Mouse (Mus musculus) left cerebral cortex, adult 2 months (tissue): ENCODE measurements around the gene Trim80. TPM values are rescaled to one million over a fixed set of nuclear protein-coding genes. Genes with fewer than 3 reads are reported as not detected.
"Not testable (repeated sequence)": the region's sequence is repeated elsewhere in the genome, so short reads cannot be mapped to it uniquely, and the experiment has no call there.

Experiments
- DNase-seq, 2 experiments: peaks; one replicate each; pipeline ENCODE4 v3.0.0; 2021 to 2022; ENCODE audit warnings: low spot score in 2 of 2, mixed read lengths in 1 of 2; ENCODE audit errors: extremely low spot score in 1 of 2
- H3K27ac ChIP-seq: fragments of 200-600 bp; 2 replicates; pipeline ENCODE4 v1.8.1; 2022
- H3K4me3 ChIP-seq: fragments of 200-600 bp; 2 replicates; pipeline ENCODE4 v1.8.1; 2022
- CTCF ChIP-seq: fragments of 200-600 bp; IDR thresholded peaks from 2 replicates; pipeline ENCODE4 v1.8.1; 2022; ENCODE audit warnings: antibody characterized with exemption, mild to moderate bottlenecking, moderate library complexity
- intact Hi-C: fragments of 180-260 bp; cut with DNase I; formaldehyde crosslinking; loops from one replicate; pipeline ENCODE4 v1.15.1; 2025
- total RNA-seq, 2 experiments: library from RNA; stranded (reverse); gene quantifications; 2 replicates each; pipeline ENCODE4 v1.2.3; 2021

Trim80 gene
- total RNA-seq, 2 experiments from 2014 or later: 0.16 TPM; not detected in 1

DNA sequence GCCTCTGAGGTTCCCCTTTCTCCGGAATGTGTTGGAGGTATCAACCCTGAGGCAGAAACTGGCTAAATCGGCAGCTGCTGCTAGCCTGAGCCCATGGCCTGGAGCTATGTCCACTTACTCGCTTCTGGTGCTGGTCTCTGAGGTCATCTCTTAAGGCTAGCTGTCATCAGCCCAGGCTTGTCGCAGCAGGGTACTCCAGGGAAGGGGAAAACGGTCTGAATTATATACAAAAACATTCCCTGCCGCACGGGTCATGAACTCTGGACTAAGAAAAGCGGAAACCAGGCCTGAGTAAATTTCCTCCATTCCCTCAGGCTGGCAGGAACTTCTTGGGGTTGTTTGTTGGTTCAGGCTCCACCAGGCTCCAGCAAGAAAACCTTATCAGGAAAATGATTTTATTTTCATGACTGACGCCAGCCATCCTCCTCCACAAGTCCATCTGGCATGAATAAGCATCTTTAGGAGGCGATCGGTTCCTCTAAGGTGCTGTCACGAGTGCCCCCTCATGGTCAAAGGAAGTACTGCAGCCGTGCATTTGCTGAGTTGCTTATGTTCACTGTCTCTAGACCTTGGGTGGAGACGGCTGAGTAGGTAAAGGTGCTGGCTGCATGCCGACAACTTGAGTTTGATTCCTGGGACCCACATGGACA lies 33.4 kb downstream of the Trim80 start:
- no peak; the same call in none of the 2 replicates for TF ChIP-seq CTCF
- Histone ChIP-seq H3K4me3 (no peak overlapping the region), H3K27ac (peak overlapping the region; percentile 92)
- intact Hi-C loops: loop anchor here (1.0 to 2.0 kb wide), 3 partner anchors 45 to 114 kb away; partner anchors contain the start of gene Kctd2
- DNase-seq: peak; percentile 93 to 98

DNA sequence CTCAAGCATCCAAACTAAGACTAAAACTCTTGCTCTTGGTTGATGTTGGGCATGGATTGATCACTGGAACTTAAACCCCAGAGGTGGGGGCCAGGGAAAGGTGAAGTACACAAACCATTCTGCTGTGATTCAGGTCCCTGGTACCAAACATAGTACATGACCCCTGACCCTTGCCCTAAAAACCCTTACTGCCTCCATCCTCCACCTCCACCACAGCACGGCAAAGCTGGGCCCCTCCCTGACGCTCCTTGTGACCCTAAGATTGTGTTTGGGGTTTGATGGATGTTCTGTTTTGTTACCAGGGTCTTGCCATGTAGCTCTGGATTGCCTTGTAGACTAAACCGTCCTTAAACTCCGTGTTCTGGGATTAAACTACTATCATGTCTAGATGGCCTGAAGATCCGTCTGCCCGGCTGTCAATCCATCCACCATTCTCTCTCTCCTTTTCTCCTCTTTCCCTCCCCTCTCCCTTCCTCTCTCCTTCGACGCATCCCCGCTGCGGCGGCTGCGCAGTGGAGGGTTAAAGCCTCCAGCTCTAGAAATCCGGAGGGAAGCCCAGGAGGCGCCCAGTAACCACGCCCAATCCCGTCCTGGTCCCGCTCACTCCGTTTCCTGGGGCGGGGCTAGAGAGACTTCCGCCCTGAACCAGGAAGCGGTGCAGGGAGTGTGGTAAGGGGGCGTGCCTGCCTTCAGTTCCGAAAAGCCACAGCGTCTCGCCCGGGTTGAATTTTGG lies 34.8 kb downstream of the Trim80 start, which contains the start of gene Armc7:
Armc7 (plus strand) TSS at position 643 of the 733 bp plus-strand sequence.
- intact Hi-C loops: loop anchor here (2.0 kb wide), 1 partner anchor 54 kb away; the partner anchor contains the start of gene Kctd2
- peak within 1 kb of the TSS; percentile 60 for H3K4me3 ChIP-seq
- peak; percentile 93 for DNase-seq
- TF ChIP-seq CTCF: no peak
- H3K27ac ChIP-seq: peak within 1 kb of the TSS; percentile 92

DNA sequence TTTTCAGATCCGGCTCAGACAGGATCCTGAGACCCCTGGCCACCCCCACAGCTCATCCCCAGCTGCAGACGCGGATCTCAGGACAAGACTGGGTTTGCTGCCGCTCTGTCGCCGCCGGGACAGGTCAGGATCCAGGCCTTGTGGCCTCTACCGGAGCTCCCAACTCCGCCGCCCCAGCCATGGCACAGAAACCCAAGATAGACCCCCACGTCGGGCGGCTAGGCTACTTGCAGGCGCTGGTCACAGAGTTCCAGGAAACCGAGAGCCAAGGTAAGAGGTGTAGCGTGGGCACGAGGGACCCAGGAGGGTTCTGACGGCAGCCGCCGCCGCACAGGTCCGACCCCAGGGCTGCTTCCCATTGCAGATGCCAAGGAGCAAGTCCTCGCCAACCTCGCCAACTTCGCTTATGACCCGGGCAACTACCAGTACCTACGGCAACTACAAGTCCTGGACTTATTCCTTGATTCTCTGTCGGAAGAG lies 35.5 kb downstream of the Trim80 start:
- no peak for DNase-seq
- intact Hi-C loops: loop anchor here (2.0 kb wide), 1 partner anchor 55 kb away; the partner anchor contains the start of gene Kctd2

DNA sequence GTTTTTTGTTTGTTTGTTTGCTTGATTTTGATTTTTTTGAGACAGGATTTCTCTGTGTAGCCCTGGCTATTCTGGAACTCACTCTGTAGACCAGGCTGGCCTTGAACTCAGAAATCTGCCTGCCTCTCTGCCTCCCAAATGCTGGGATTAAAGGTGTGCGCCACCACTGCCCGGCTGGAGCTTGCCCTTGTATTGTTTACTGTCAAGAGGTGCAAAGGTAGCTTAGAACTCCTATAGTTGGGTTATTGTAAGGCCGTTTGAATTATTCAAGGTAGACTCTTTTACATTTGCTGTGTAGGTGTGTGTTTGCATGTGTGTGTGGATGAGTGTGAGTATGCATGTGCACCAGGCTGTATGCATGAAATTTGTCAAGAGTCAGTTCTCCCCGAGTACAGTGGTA lies 36.3 kb downstream of the Trim80 start:
- intact Hi-C loops, DNase-seq, H3K27ac ChIP-seq: not testable (repeated sequence)
- H3K4me3 ChIP-seq: peak overlapping the region; percentile 60; the same call in 1 of the 2 replicates

More for the DNA sequence above, 35.5 kb downstream of the Trim80 start:
- Histone ChIP-seq H3K27ac (peak overlapping the region; percentile 59; the same call in 1 of the 2 replicates), H3K4me3 (peak overlapping the region; percentile 60)
- TF ChIP-seq CTCF: no peak

DNA sequence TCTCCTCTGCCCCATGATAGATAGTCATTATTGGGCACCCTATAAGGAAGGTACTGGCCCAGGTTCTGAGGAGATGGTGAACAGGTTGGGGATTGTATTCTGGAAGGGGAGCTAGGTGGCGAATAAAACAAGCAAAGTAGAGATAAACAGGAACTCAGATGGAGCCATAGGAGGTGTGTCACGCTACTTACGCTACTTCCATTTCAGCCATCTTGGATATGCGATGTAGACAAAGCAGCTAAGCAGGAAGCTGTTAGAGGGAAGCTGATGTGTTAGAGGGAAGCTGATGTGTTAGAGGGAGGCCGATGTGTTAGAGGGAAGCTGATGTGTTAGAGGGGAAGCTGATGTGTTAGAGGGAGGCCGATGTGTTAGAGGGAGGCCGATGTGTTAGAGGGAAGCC lies 37.0 kb downstream of the Trim80 start:
- H3K4me3 ChIP-seq, DNase-seq, intact Hi-C loops, H3K27ac ChIP-seq: not testable (repeated sequence)

DNA sequence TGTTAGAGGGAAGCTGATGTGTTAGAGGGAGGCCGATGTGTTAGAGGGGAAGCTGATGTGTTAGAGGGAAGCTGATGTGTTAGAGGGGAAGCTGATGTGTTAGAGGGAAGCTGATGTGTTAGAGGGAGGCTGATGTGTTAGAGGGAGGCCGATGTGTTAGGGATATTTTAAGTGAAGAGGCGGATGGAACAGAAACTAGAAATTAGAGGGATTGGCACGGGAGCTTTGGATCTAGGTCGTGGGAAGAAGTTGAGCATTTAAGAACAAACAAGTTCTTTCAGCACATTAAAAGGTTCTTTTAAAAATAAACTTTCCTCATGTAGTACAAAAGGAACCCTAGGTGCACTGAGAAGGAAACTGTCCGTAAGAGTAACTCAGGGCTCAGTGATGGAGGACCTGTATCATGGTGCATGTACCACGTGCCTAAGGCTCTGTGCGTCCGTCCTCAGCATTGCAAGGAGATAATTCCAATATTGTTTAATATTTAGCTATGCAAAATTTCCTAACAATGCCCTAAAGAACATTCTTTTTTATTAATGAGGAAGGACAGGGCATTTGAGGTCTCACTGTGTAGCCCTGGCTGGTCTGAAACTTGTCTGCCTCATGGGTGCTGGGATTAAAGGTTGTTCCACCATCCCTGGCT lies 38.1 kb downstream of the Trim80 start:
- Histone ChIP-seq H3K27ac (peak overlapping the region; percentile 21; the same call in 1 of the 2 replicates), H3K4me3 (no peak overlapping the region)
- no peak for DNase-seq
- TF ChIP-seq CTCF: no peak
- intact Hi-C loops: no loop called here

DNA sequence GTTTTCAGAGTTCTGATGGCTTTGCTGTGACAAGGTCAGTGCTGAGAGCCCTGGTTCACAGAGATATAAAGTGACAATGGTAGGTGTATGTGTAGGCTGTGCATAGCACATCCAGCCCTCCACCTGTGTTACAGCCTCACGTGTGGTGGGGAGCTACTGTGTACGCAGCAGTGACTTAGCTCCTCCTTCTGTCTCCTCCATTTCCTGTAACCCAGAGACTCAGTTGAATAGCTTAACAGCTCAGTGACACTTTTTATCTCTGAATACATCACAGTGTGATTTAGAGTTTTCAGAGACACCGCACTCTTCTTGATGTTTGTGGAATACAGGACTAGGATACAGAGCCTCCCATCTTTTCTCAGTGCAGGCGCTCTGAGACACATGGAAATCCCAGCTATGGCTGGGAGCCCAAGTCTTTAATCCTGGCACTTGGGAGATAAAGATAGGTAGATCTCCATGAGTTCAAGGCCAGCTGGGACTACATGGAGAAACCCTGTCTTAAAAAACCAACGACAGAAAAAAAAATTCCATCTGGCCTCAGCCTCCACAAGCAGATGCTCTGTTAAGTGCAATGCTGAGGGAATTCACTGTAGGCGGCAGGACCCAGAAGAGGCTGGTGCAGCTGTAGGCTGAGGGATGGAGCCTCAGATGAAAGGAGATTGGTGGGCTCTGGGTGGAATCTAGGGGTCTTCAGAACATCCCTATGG lies 41.4 kb downstream of the Trim80 start:
- H3K27ac ChIP-seq: peak overlapping the region; percentile 88
- H3K4me3 ChIP-seq: no peak overlapping the region
- TF ChIP-seq CTCF: no peak
- intact Hi-C loops: loop anchor here (2.0 to 10.0 kb wide), 3 partner anchors 55 to 233 kb away; partner anchors contain the start of genes Gga3, Mrps7 and Sumo2
- DNase-seq: peak in 1 of 2 experiments; percentile 52

DNA sequence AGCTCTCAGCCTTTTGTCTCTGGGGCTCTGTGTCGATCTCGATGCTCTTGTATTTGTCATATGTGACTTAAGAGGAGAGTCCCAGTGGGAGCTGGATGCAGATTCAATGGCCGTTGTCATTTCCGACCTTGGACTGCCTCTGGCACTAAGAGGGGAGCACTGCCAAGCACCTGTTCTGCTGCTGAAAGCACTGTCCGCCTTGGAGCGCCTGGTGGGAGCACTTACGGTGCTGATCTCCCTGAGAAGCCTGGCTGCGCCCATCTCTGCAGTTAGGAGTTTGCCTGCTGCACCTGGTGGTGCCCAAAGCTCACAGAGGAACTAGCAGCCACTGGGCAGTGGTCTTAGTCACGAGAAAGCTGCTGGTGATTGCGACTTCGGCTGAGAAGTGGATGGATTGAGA lies 42.9 kb downstream of the Trim80 start:
- DNase-seq: no peak
- intact Hi-C loops: loop anchor here (2.0 to 10.0 kb wide), 3 partner anchors 54 to 232 kb away; partner anchors contain the start of genes Gga3, Mrps7 and Sumo2
- H3K4me3 ChIP-seq: no peak overlapping the region
- TF ChIP-seq CTCF: no peak
- H3K27ac ChIP-seq: peak overlapping the region; percentile 88

DNA sequence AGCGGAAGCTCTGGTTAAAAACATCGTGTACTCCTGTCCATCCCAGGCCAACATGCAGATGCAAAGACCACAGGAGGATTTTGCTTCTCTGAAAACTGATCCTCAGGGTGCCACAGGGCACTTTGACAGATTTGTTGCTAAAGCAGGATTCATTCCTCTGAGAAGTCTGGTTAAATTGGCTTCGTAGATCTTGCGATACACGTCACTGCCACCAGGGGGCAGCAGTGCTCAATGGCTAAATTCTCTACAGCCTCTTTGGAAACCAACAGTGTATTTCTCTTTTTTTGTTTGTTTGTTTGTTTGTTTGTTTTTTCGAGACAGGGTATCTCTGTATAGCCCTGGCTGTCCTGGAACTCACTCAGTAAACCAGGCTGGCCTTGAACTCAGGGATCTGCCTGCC lies 43.4 kb downstream of the Trim80 start:
- TF ChIP-seq CTCF: peak; percentile 98
- H3K4me3 ChIP-seq: no peak overlapping the region
- peak overlapping the region; percentile 88 for H3K27ac ChIP-seq
- intact Hi-C loops: loop anchor here (2.0 to 10.0 kb wide), 3 partner anchors 53 to 231 kb away; partner anchors contain the start of genes Gga3, Mrps7 and Sumo2
- DNase-seq: peak; percentile 77 to 81

DNA sequence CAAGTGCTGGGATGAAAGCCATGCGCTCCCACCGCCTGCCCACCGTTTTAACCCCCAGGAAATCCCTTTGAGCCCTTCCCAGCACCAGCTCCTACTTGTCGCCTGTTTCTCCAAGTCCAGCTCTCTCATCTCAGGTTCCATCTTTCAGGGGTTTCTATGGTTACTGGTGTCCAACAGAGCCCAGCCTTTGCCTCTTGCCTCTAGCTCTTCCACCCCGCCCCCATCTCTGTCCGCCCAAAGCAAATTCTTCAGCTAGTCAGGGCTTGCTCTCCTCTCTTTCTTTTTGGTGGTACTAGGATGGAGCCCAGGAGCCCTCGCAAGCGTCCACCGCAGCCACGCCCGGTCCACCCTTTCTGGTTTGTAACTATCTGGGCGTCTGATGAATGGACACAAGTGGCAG lies 44.8 kb downstream of the Trim80 start:
- no peak for DNase-seq
- TF ChIP-seq CTCF: no peak
- H3K4me3 ChIP-seq: no peak overlapping the region
- intact Hi-C loops: loop anchor here (10.0 kb wide), 1 partner anchor 230 kb away; no protein-coding TSS in a partner anchor
- H3K27ac ChIP-seq: peak overlapping the region; percentile 1; the same call in 1 of the 2 replicates

DNA sequence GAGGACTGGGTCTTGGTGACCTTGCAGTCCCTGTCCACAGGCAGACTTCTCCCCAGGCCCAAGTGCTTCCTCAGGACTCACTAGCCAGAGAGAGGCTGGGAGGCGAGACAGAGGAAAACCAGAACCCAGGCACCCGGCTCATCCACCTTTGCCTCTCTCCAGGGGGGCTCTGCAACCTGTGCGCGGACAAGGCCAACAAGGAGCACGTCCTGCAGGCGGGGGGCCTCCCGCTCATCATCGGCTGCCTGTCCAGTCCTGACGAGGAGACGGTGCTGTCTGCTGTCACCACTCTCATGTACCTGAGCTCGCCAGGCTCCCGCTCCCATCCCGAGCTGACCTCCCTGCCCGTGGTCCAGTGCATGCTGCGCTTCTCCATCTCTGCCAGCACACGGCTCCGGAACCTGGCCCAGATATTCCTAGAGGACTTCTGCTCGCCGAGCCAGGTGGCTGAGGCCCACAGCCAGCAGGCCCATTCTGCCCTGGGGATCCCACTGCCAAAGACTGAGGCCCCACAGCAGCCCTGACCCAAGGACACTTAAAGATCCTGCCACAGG lies 48.3 kb downstream of the Trim80 start:
- intact Hi-C loops: loop anchor here (10.0 kb wide), 1 partner anchor 226 kb away; no protein-coding TSS in a partner anchor
- DNase-seq: no peak
- Histone ChIP-seq H3K4me3 (no peak overlapping the region), H3K27ac (no peak overlapping the region)
- no peak for TF ChIP-seq CTCF
